Mouse (Mus musculus) heart, adult 2 months (tissue): ENCODE measurements at regions not wholly inside any gene's neighbourhood (a gene's known extent, or its start where the extent isn't known, plus 50 kb on each side); places are given as distances from the start of the nearest gene placed in this dataset.

Experiments
- DNase-seq, 2 experiments: peaks; one replicate each; pipeline ENCODE4 v3.0.0; 2021
- H3K27ac ChIP-seq: fragments of 200-600 bp; 2 replicates; pipeline ENCODE4 v1.8.1; 2022
- H3K27me3 ChIP-seq: fragments of 200-500 bp; 2 replicates; pipeline ENCODE4 v1.6.1; 2012; ENCODE audit warnings: mild to moderate bottlenecking, low read length, inconsistent platforms, mixed read lengths; ENCODE audit not compliant: control insufficient read depth, insufficient read depth
- H3K36me3 ChIP-seq: fragments of 200-500 bp; 2 replicates; pipeline ENCODE4 v1.6.1; 2012; ENCODE audit warnings: low read length, inconsistent platforms; ENCODE audit not compliant: control insufficient read depth, insufficient read depth
- H3K4me1 ChIP-seq: fragments of 200-500 bp; 2 replicates; pipeline ENCODE4 v1.6.1; 2011; ENCODE audit warnings: low read length; ENCODE audit not compliant: control insufficient read depth, insufficient read depth
- H3K4me3 ChIP-seq: fragments of 200-600 bp; 2 replicates; pipeline ENCODE4 v1.8.1; 2022
- H3K79me2 ChIP-seq: fragments of 200-500 bp; replicated peaks from 2 replicates; pipeline ENCODE4 v1.6.1; 2012; ENCODE audit warnings: mild to moderate bottlenecking, inconsistent platforms, low read length, moderate library complexity, mixed read lengths; ENCODE audit not compliant: control insufficient read depth, insufficient read depth
- H3K9ac ChIP-seq: fragments of 200-500 bp; 2 replicates; pipeline ENCODE4 v1.6.1; 2012; ENCODE audit warnings: low read depth, mild to moderate bottlenecking, control low read depth, inconsistent platforms, low read length, mixed read lengths
- CTCF ChIP-seq: fragments of 200-600 bp; IDR thresholded peaks from 2 replicates; pipeline ENCODE4 v1.8.1; 2022; ENCODE audit warnings: antibody characterized with exemption, mild to moderate bottlenecking, moderate library complexity
- POLR2A ChIP-seq: fragments of 200-500 bp; IDR thresholded peaks from 2 replicates; pipeline ENCODE4 v1.6.1; 2011; ENCODE audit warnings: mild to moderate bottlenecking, low read depth, low read length, control low read depth; ENCODE audit not compliant: insufficient read depth
- WGBS: fragments of 180-500 bp; shearing (Covaris S2); methylation state at CpG from one replicate; pipeline ENCODE4 v1.1.7; 2018; 5-methylcytosine and 5-hydroxymethylcytosine counted together
- intact Hi-C: fragments of 180-260 bp; cut with DNase I; formaldehyde crosslinking; loops from one replicate; pipeline ENCODE4 v1.15.1; 2025

- no peaks in the 10 kb centered on the region for H3K27me3 ChIP-seq
- H3K4me3 ChIP-seq = no peak overlapping the region
- H3K4me1 ChIP-seq = no peaks in the 10 kb centered on the region
- no peaks in the 10 kb centered on the region for H3K79me2 ChIP-seq
- no peak for DNase-seq
- H3K9ac ChIP-seq = no peak overlapping the region
- peak; percentile 49 for TF ChIP-seq CTCF
- TF ChIP-seq POLR2A = no peak
- 64% methylated on average over 4 of the region's 4 CpGs for WGBS
- intact Hi-C loops = no loop called here
- H3K27ac ChIP-seq = no peak overlapping the region
- no peaks in the 10 kb centered on the region for H3K36me3 ChIP-seq
Measured at GRCm38 (mm10) chrX:78797642-78798041, 60.1 kb downstream of the Fam47c start.
